Mouse (Mus musculus): ENCODE data around the gene Tnfrsf13b. TPM values are rescaled to one million over a fixed set of nuclear protein-coding genes. Genes with fewer than 3 reads are reported as not detected.
A peak's percentile ranks its signal among the peaks of the same experiment; 100 is the strongest.

The Tnfrsf13b gene
- polyA plus RNA-seq, 1 experiment from 2014 or later, result 4.8 TPM

DNA sequence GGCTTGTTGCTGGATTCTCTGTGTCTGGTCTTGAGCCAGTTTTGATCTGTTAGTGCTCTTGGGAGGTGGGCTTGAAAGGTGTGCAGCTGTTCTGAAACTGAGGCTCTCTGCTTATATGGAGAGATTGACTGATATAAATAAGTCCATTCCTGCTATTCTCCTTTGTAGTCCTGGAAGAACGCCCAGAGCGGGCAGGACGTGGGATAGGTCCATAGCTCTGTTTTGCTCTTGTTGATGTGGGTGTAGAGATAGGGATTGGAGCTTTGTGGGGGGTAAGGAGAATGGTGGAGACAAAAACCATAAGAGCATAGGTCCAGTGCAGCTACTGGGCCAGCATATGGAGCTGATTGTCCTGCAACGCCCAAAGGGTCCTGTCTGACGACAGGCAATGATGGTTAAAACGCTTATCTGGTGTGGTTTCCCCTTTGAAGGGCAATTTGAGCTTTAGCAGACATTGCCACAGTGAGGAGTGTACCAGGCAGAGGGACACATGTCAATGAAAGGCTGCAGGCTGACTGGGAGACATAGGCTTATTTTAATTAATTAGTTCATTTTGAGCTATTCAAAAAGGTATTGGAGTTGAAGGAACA lies 16.5 kb downstream of the Tnfrsf13b start:
- H3K4me1 ChIP-seq (ENCODE audit: control insufficient read depth, low read depth, low read length), result no peaks in the 10 kb centered on the region
- H3K36me3 ChIP-seq (ENCODE audit: control insufficient read depth, insufficient read depth), result no peaks in the 10 kb centered on the region
- H3K27ac ChIP-seq (ENCODE audit: low read length), result no peak overlapping the region
- 0 out of 2 replicates have a peak overlapping the region, but pooled peaks have one; percentile 14 for H3K9ac ChIP-seq (ENCODE audit: low read depth, low read length)
- H3K9me3 ChIP-seq (replicated peaks; ENCODE audit: control insufficient read depth, low read length), result no peaks in the 10 kb centered on the region
- no peak for ATAC-seq (ENCODE audit: low read depth)
- H3K4me2 ChIP-seq (ENCODE audit: low read depth, low read length), result peak overlapping the region; percentile 2
- H3K4me3 ChIP-seq (ENCODE audit: low read depth, low read length), result peak overlapping the region; percentile 31
- peaks cover 2% of the 10 kb centered on the region; the same call in 1 of the 2 replicates for H3K27me3 ChIP-seq (ENCODE audit: control insufficient read depth, insufficient read depth, low read depth, low read length)
- 25% methylated on average over 6 of the region's 6 CpGs for WGBS (ENCODE audit: insufficient replicate concordance)

DNA sequence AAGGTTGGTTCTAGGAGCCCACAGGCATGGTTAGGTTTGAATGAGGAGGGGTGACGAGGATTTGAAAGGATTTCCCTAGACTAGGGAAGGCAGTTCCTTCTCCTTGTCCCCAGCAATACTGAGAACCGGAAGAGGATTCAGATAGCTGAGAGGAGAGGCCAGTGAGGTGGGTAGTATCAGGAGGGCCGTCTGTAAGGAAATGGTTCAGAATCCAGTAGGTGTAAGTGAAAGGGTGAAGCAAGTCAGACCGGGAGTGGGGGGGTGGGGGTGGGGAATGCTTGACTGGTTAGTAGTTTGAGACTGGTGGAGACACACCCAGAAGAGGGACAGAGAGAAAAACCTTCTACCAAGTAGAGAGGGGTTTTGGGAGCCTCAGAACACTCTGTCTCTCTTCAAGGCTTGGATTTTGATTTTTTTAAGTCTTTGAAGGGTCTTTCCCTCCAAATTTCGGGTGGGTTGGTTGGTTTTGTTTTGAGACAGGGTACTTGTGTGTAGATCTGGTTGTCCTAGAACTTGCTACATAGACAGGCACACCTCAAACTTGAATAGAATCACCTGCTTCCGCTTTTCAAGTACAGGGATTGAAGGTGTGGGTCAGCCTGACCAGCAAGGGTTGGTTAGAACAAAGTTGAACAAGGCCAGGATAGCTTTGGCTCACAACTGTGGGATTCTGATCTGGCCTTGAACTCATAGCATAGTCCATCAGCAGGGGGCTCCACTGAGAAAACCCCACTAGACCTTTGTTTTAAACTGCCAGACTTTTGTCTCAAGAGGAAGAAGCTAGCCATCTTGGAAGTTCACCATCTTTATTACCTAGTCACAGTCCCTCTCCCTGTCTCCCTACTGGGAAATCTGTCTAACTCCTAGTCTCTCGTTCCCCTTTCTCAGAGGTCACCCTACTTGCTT lies 17.3 kb downstream of the Tnfrsf13b start:
- H3K4me2 ChIP-seq (ENCODE audit: low read depth, low read length), result peak overlapping the region; percentile 2
- 29% methylated on average over 7 of the region's 7 CpGs for WGBS (ENCODE audit: insufficient replicate concordance)

DNA sequence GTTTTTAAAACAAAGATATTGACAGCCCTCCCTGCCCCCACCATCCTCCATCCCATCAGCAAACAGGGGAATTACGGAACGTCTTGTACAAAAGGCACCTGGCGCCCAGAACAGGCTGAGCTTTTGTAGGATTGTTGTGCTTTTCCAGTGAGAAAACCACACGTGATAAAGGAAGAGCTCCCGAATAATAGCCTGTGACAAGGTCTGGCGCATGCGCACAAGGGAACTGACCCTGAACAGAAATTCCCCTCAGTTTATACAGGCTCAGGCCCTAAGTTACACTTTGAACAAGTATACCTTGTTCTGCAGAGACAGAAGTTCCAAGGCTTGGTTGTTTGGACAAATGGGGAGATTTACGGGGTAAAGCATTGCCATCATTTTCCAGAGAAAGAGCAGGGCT lies 19.0 kb downstream of the Tnfrsf13b start:
- Histone ChIP-seq H3K36me3 (ENCODE audit: control insufficient read depth, insufficient read depth) (no peaks in the 10 kb centered on the region), H3K4me2 (ENCODE audit: low read depth, low read length) (no peak overlapping the region), H3K9ac (ENCODE audit: low read depth, low read length) (no peak overlapping the region), H3K9me3 (replicated peaks; ENCODE audit: control insufficient read depth, low read length) (no peaks in the 10 kb centered on the region), H3K27me3 (ENCODE audit: control insufficient read depth, insufficient read depth, low read depth, low read length) (peaks cover 2% of the 10 kb centered on the region; the same call in 1 of the 2 replicates), H3K4me1 (ENCODE audit: control insufficient read depth, low read depth, low read length) (no peaks in the 10 kb centered on the region), H3K4me3 (ENCODE audit: low read depth, low read length) (no peak overlapping the region), H3K27ac (ENCODE audit: low read length) (no peak overlapping the region)
- WGBS (ENCODE audit: insufficient replicate concordance), result 75% methylated on average over 8 of the region's 8 CpGs
- no peak for ATAC-seq (ENCODE audit: low read depth)

More for the DNA sequence above, 17.3 kb downstream of the Tnfrsf13b start:
- Histone ChIP-seq H3K9ac (ENCODE audit: low read depth, low read length) (0 out of 2 replicates have a peak overlapping the region, but pooled peaks have one; percentile 14), H3K27me3 (ENCODE audit: control insufficient read depth, insufficient read depth, low read depth, low read length) (peaks cover 2% of the 10 kb centered on the region; the same call in 1 of the 2 replicates), H3K36me3 (ENCODE audit: control insufficient read depth, insufficient read depth) (no peaks in the 10 kb centered on the region), H3K9me3 (replicated peaks; ENCODE audit: control insufficient read depth, low read length) (no peaks in the 10 kb centered on the region), H3K27ac (ENCODE audit: low read length) (no peak overlapping the region), H3K4me3 (ENCODE audit: low read depth, low read length) (peak overlapping the region; percentile 31), H3K4me1 (ENCODE audit: control insufficient read depth, low read depth, low read length) (no peaks in the 10 kb centered on the region)
- no peak for ATAC-seq (ENCODE audit: low read depth)

DNA sequence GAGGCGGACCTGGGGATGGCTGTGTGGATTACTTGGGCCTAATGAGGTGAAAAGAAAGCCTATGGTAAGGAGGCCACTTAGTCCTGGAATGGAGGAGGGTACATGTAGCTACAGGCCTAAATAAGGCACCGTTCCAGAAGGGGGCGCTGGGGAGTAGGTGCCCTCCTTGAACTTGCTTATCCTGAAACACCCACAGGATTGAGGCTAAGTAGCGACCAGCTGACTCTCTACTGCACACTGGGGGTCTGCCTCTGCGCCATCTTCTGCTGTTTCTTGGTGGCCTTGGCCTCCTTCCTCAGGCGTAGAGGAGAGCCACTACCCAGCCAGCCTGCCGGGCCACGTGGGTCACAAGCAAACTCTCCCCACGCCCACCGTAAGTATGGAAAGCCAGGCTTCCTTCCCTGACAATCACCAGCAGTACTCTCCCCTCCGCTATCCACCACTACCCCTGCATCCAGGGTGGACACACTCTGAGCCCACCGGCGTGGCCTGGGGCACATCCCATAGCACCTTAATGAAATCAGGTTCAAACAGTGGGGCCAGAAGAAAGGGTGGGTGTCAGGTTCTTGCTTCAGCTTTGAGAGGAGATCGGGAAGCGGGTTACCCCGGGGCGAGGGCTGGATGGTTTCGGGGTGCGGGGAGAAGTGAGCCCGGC lies 20.2 kb downstream of the Tnfrsf13b start:
- H3K4me2 ChIP-seq (ENCODE audit: low read depth, low read length), result peak overlapping the region; percentile 50
- peaks cover 2% of the 10 kb centered on the region; the same call in 1 of the 2 replicates for H3K27me3 ChIP-seq (ENCODE audit: control insufficient read depth, insufficient read depth, low read depth, low read length)
- no peaks in the 10 kb centered on the region for H3K9me3 ChIP-seq (replicated peaks; ENCODE audit: control insufficient read depth, low read length)
- H3K4me3 ChIP-seq (ENCODE audit: low read depth, low read length), result peak overlapping the region; percentile 30
- WGBS (ENCODE audit: insufficient replicate concordance), result 20% methylated on average over 20 of the region's 20 CpGs
- no peaks in the 10 kb centered on the region for H3K4me1 ChIP-seq (ENCODE audit: control insufficient read depth, low read depth, low read length)
- no peak overlapping the region for H3K9ac ChIP-seq (ENCODE audit: low read depth, low read length)
- no peak for ATAC-seq (ENCODE audit: low read depth)
- H3K27ac ChIP-seq (ENCODE audit: low read length), result no peak overlapping the region
- no peaks in the 10 kb centered on the region for H3K36me3 ChIP-seq (ENCODE audit: control insufficient read depth, insufficient read depth)

DNA sequence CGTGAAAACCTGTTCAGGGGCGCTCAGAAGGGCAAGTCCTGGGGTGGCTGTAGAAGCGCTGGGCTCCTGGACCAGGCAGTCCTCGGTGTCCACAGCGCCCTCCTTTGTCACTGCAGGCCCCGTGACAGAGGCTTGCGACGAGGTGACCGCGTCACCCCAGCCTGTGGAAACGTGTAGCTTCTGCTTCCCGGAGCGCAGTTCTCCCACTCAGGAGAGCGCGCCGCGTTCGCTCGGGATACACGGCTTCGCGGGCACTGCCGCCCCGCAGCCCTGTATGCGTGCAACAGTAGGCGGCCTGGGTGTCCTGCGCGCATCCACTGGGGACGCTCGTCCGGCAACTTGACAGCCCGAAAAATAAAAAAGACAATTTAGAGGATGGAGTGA lies 20.7 kb downstream of the Tnfrsf13b start:
- peaks cover 2% of the 10 kb centered on the region; the same call in 1 of the 2 replicates for H3K27me3 ChIP-seq (ENCODE audit: control insufficient read depth, insufficient read depth, low read depth, low read length)
- no peak overlapping the region for H3K9ac ChIP-seq (ENCODE audit: low read depth, low read length)
- peak overlapping the region; percentile 50 for H3K4me2 ChIP-seq (ENCODE audit: low read depth, low read length)
- no peaks in the 10 kb centered on the region for H3K4me1 ChIP-seq (ENCODE audit: control insufficient read depth, low read depth, low read length)
- no peaks in the 10 kb centered on the region for H3K9me3 ChIP-seq (replicated peaks; ENCODE audit: control insufficient read depth, low read length)
- H3K4me3 ChIP-seq (ENCODE audit: low read depth, low read length), result peak overlapping the region; percentile 30
- no peak overlapping the region for H3K27ac ChIP-seq (ENCODE audit: low read length)
- peak; percentile 41; the same call in 1 of the 2 replicates for ATAC-seq (ENCODE audit: low read depth)
- 24% methylated on average over 32 of the region's 32 CpGs for WGBS (ENCODE audit: insufficient replicate concordance)
- no peaks in the 10 kb centered on the region for H3K36me3 ChIP-seq (ENCODE audit: control insufficient read depth, insufficient read depth)

DNA sequence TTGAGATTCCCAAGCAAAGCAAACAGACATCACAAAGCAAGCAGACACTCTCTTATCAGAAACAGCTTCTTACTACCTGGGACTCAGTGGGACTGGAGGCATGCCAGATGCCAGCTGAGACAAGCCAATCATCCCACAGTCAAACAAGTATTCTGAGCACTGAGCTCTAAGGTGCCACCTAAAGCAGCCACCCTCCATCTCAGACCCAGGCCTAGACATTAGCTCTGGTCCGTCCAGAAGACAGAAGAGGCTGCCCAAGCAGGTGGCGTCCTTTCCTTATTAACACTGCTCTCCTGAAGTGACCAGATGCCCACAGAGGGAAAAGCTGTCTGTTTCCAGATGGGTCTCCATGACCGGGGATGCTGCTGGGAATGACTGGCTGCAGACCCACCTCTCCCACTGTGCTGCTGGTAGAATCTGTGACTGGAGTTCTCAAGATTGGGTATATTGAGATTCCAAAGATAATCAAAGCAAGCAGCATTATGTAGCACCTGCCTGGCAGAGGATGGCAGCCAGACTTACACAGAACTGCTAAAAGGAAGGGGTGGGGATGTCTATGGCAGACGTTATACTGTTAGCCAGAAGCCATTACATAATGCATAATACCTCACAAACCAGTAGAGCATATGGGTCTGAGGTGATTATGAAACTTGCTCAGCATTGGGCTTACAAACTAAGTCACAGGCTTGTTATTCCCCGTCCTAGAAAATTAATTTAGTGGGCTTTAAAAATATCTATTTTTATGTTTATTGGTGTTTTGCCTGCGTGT lies 23.9 kb downstream of the Tnfrsf13b start:
- Histone ChIP-seq H3K4me2 (ENCODE audit: low read depth, low read length) (no peak overlapping the region), H3K9ac (ENCODE audit: low read depth, low read length) (no peak overlapping the region), H3K27ac (ENCODE audit: low read length) (no peak overlapping the region), H3K9me3 (replicated peaks; ENCODE audit: control insufficient read depth, low read length) (no peaks in the 10 kb centered on the region), H3K4me1 (ENCODE audit: control insufficient read depth, low read depth, low read length) (no peaks in the 10 kb centered on the region), H3K4me3 (ENCODE audit: low read depth, low read length) (no peak overlapping the region), H3K27me3 (ENCODE audit: control insufficient read depth, insufficient read depth, low read depth, low read length) (no peaks in the 10 kb centered on the region; the same call in 1 of the 2 replicates), H3K36me3 (ENCODE audit: control insufficient read depth, insufficient read depth) (peaks cover 3% of the 10 kb centered on the region; the same call in 1 of the 2 replicates)
- no peak for ATAC-seq (ENCODE audit: low read depth)
- 47% methylated on average over 6 of the region's 6 CpGs for WGBS (ENCODE audit: insufficient replicate concordance)

DNA sequence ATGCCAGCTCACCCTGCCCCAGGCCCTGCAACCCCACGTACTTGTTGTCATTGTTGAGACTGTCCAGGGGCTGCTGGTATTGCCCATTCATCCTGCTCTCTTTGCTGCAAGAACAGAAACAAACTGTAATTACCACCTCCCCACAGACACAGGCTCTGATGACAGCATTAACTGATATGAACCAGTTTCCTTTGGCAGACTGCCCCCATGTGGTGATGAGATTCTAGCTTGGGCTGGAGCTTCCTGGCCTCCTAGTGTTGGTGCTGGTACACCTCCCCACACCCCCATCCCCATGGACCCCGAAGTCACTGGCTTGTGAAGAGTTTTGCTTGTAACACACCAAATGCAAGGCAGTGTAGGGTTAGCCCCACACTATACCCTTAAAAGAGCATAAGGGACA lies 29.2 kb downstream of the Tnfrsf13b start:
- Histone ChIP-seq H3K36me3 (ENCODE audit: control insufficient read depth, insufficient read depth) (peaks cover 6% of the 10 kb centered on the region; the same call in 1 of the 2 replicates), H3K4me3 (ENCODE audit: low read depth, low read length) (no peak overlapping the region), H3K4me2 (ENCODE audit: low read depth, low read length) (no peak overlapping the region), H3K27me3 (ENCODE audit: control insufficient read depth, insufficient read depth, low read depth, low read length) (no peaks in the 10 kb centered on the region), H3K4me1 (ENCODE audit: control insufficient read depth, low read depth, low read length) (no peaks in the 10 kb centered on the region), H3K9me3 (replicated peaks; ENCODE audit: control insufficient read depth, low read length) (no peaks in the 10 kb centered on the region), H3K9ac (ENCODE audit: low read depth, low read length) (no peak overlapping the region), H3K27ac (ENCODE audit: low read length) (no peak overlapping the region)
- 46% methylated on average over 2 of the region's 2 CpGs for WGBS (ENCODE audit: insufficient replicate concordance)
- no peak for ATAC-seq (ENCODE audit: low read depth)

DNA sequence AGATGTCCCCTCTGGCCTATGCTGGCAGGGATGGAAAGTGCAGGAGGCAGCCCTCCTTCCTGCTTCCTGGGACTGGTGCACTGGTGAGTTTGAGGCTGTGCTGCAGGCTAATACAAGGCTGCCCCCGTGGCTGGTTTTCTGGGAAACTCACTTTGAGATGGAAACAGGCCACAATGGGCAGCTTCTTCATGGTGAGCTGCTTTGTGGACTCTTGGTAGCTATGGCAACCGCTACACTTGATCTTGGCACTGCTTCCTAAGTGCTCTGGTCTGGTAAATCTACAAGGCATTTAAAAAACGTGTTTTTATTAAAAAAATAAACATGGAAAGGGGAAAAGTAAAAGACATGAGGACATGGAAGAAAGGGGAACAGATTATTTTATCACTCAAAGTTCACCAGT lies 31.6 kb downstream of the Tnfrsf13b start:
- H3K4me2 ChIP-seq (ENCODE audit: low read depth, low read length), result no peak overlapping the region
- ATAC-seq (ENCODE audit: low read depth), result no peak
- no peak overlapping the region for H3K27ac ChIP-seq (ENCODE audit: low read length)
- H3K9ac ChIP-seq (ENCODE audit: low read depth, low read length), result no peak overlapping the region
- no peak overlapping the region for H3K4me3 ChIP-seq (ENCODE audit: low read depth, low read length)
- WGBS (ENCODE audit: insufficient replicate concordance), result 62% methylated on average over 3 of the region's 3 CpGs
- H3K4me1 ChIP-seq (ENCODE audit: control insufficient read depth, low read depth, low read length), result no peaks in the 10 kb centered on the region
- no peaks in the 10 kb centered on the region for H3K9me3 ChIP-seq (replicated peaks; ENCODE audit: control insufficient read depth, low read length)
- peaks cover 17% of the 10 kb centered on the region; the same call in 1 of the 2 replicates for H3K36me3 ChIP-seq (ENCODE audit: control insufficient read depth, insufficient read depth)
- no peaks in the 10 kb centered on the region for H3K27me3 ChIP-seq (ENCODE audit: control insufficient read depth, insufficient read depth, low read depth, low read length)
